Mouse (Mus musculus): ENCODE data around the gene Olfr132.
"Not testable (repeated sequence)": the region's sequence is repeated elsewhere in the genome, so short reads cannot be mapped to it uniquely, and the experiment has no call there.

Olfr132 gene

DNA sequence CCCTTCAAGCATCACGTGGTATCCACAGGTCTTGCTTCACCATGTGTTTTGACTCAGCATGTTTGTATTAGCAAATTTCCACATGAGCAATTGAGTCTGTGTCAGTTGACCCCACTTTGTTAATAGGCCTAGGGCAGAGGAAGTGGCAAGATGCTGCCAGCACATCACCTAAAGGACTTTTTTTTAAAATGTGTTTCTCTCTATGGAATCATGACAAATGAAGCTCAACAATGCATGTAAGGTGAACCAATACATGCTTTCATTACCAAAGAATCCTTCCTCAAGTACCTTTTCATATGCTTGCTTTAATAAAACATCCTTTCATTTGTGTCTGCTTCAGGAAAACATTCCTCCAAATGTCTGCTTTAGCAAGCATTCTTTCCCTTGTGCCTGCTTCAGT lies at the start of gene Olfr132:
Olfr132 (minus strand) TSS at position 101 of the 400 bp plus-strand sequence.
- Histone ChIP-seq H3K27me3 (ENCODE audit: insufficient read depth, low read length) (no peaks in the 10 kb centered on the region), H3K4me1 (replicated peaks; ENCODE audit: low read depth, low read length) (no peaks in the 10 kb centered on the region), H3K9me3 (ENCODE audit: low read length) (no peaks in the 10 kb centered on the region), H3K4me3 (replicated peaks; ENCODE audit: low read length) (no peak within 1 kb of the TSS), H3K36me3 (ENCODE audit: insufficient read depth, low read length) (no peaks in the 10 kb centered on the region)
- no peak for TF ChIP-seq CTCF (conservative IDR thresholded peaks at IDR 0.05; ENCODE audit: low read length)
- no peak for TF ChIP-seq POU5F1 (IDR thresholded peaks at IDR 0.05; ENCODE audit: borderline replicate concordance, low read length)
- no peak for TF ChIP-seq NANOG (IDR thresholded peaks at IDR 0.05; ENCODE audit: borderline replicate concordance, low read length)

DNA sequence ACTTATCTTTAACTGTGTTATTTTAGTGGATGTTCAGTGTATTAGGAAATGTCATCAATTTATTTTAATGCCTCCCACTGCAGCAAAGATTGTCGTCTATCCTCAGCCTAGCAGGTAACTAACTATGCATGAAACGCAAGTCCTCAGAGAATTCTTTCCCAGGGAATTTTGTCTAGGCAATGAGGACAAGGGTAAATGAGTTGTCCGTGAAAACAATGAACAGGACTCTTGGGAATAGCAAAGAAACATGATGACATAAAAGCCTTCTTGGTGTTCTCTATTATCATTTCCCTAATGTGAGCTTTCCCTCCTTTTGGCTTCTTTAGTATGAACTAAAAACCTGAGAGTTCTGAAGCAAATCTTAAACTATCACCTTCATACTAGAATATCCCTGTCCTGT lies 36.8 kb upstream of the Olfr132 start, which contains the start of gene Olfr134:
Olfr134 (plus strand) TSS at position 301 of the 400 bp plus-strand sequence.
- Histone ChIP-seq H3K36me3 (ENCODE audit: insufficient read depth, low read length) (no peaks in the 10 kb centered on the region), H3K27me3 (ENCODE audit: insufficient read depth, low read length) (no peaks in the 10 kb centered on the region), H3K4me3 (replicated peaks; ENCODE audit: low read length) (no peak within 1 kb of the TSS), H3K4me1 (replicated peaks; ENCODE audit: low read depth, low read length) (no peaks in the 10 kb centered on the region), H3K9me3 (ENCODE audit: low read length) (no peaks in the 10 kb centered on the region)
- TF ChIP-seq NANOG (IDR thresholded peaks at IDR 0.05; ENCODE audit: borderline replicate concordance, low read length) (no peak), CTCF (conservative IDR thresholded peaks at IDR 0.05; ENCODE audit: low read length) (no peak), POU5F1 (IDR thresholded peaks at IDR 0.05; ENCODE audit: borderline replicate concordance, low read length) (no peak)

DNA sequence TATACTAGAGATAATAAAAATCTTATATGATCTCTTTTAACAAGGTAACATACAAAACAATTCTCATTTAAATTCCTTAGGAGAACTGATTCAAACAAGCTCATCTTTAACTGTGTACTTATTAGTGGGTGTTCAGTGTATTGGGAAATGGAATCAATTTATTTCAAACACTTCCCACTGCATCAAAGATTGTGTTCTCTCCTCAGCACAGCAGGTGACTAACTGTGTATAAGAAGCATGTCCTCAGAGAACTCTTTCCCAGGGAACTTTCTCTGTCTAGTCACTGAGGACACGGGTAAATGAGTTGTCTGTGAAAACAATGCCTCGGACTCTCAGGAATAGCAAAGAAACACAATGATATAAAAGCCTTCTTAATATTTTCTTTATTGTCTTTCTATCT lies 10.7 kb upstream of the Olfr132 start, which contains the start of gene Olfr133:
Olfr133 (plus strand) TSS at position 301 of the 400 bp plus-strand sequence.
- H3K4me1 ChIP-seq (replicated peaks; ENCODE audit: low read depth, low read length), result no peaks in the 10 kb centered on the region
- H3K9me3 ChIP-seq (ENCODE audit: low read length), result no peaks in the 10 kb centered on the region
- TF ChIP-seq POU5F1 (IDR thresholded peaks at IDR 0.05; ENCODE audit: borderline replicate concordance, low read length) (no peak), CTCF (conservative IDR thresholded peaks at IDR 0.05; ENCODE audit: low read length) (no peak), NANOG (IDR thresholded peaks at IDR 0.05; ENCODE audit: borderline replicate concordance, low read length) (no peak)
- no peaks in the 10 kb centered on the region for H3K27me3 ChIP-seq (ENCODE audit: insufficient read depth, low read length)
- no peak within 1 kb of the TSS for H3K4me3 ChIP-seq (replicated peaks; ENCODE audit: low read length)
- H3K36me3 ChIP-seq (ENCODE audit: insufficient read depth, low read length), result no peaks in the 10 kb centered on the region

DNA sequence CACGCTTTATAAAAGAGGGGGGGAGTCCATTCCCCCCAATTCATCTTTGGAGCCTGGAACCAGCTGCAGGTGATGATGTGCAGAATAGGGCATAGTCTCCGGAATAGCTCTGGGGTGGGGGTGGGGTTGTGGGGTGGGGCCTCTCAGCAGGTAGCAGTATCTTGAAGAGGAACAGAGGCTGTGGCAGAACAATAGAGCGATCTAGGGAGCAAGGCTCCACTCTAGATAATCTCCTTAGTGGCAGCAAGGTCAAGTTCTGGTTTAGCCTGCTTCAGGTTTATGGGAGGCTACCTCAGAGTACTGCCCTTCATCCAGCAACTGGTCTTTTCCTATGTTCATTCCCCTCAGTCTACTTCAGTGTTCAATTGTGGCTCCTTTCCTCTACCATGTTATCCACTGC lies 9.0 kb downstream of the Olfr132 start:
- H3K4me3 ChIP-seq (replicated peaks; ENCODE audit: low read length); H3K27me3 ChIP-seq (ENCODE audit: insufficient read depth, low read length): not testable (repeated sequence)

DNA sequence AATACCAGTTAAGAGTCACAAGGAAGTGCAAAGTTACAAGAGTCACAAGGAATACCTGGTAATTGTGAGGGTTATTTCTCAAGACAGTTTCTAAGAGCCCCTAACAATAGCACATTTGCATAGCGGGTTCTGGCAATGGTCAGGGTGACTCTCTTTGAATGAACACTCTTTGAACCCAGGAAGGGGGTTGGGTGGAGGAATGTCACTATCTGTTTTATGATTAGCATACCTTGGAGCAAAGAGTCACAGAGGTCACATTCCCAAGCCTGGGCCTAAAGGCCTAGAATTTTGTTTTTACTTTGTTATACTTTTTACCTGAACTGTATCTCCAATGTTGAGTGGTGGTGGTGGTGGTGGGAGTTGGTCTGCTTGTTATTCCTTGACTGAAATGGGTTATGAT lies 10.1 kb downstream of the Olfr132 start:
- peaks cover 35% of the 10 kb centered on the region for H3K9me3 ChIP-seq (ENCODE audit: low read length)
- not testable (repeated sequence) for H3K4me1 ChIP-seq (replicated peaks; ENCODE audit: low read depth, low read length); H3K36me3 ChIP-seq (ENCODE audit: insufficient read depth, low read length); H3K27me3 ChIP-seq (ENCODE audit: insufficient read depth, low read length); H3K4me3 ChIP-seq (replicated peaks; ENCODE audit: low read length)

More for the DNA sequence above, 9.0 kb downstream of the Olfr132 start:
- H3K9me3 ChIP-seq (ENCODE audit: low read length), result peaks cover 35% of the 10 kb centered on the region
- not testable (repeated sequence) for H3K4me1 ChIP-seq (replicated peaks; ENCODE audit: low read depth, low read length); H3K36me3 ChIP-seq (ENCODE audit: insufficient read depth, low read length)

DNA sequence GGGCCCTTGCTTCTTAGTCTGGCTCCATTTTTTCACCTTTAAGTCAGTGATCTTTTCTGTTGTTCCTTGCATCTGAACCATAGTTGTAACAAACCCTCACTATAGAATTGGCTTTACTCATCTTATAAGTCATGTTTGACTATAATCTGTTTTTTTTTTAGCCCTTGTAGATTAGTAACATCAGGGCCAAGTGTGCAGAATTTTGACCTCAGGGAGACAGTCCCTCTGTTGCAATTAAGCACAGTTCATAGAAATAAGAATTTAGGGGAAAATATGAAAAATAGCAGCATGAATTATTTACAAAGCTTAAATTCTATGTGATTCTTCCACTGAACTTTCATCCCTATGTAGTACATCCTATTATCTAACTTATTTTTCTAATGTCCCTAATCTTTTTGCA lies 45.7 kb downstream of the Olfr132 start, which contains the start of gene Olfr131:
Olfr131 (minus strand) TSS at position 101 of the 400 bp plus-strand sequence.
- no peaks in the 10 kb centered on the region for H3K9me3 ChIP-seq (ENCODE audit: low read length)
- TF ChIP-seq NANOG (IDR thresholded peaks at IDR 0.05; ENCODE audit: borderline replicate concordance, low read length), result no peak
- no peaks in the 10 kb centered on the region for H3K4me1 ChIP-seq (replicated peaks; ENCODE audit: low read depth, low read length)
- no peaks in the 10 kb centered on the region for H3K27me3 ChIP-seq (ENCODE audit: insufficient read depth, low read length)
- H3K36me3 ChIP-seq (ENCODE audit: insufficient read depth, low read length), result no peaks in the 10 kb centered on the region
- no peak within 1 kb of the TSS for H3K4me3 ChIP-seq (replicated peaks; ENCODE audit: low read length)

DNA sequence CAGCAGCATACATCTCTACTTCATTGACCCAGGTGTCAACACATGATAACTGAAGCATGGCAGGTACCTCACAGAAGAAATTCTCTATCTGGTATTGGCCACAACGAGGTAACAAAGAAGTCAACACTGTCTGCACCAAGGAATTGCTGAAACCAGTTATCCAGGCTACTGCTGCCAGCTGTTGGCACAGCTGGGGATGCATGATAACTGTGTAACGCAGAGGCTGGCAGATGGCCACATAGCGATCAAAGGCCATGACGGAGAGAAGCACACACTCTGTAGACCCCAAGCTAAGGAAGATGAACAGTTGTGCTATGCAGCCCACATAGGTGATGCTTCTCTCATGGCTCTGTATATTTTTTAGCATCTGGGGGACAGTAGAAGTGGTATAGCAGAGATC lies 52.0 kb downstream of the Olfr132 start:
- Histone ChIP-seq H3K4me1 (replicated peaks; ENCODE audit: low read depth, low read length) (no peaks in the 10 kb centered on the region), H3K36me3 (ENCODE audit: insufficient read depth, low read length) (no peaks in the 10 kb centered on the region), H3K4me3 (replicated peaks; ENCODE audit: low read length) (no peak overlapping the region), H3K9me3 (ENCODE audit: low read length) (no peaks in the 10 kb centered on the region), H3K27me3 (ENCODE audit: insufficient read depth, low read length) (no peaks in the 10 kb centered on the region)
- TF ChIP-seq NANOG (IDR thresholded peaks at IDR 0.05; ENCODE audit: borderline replicate concordance, low read length) (no peak), POU5F1 (IDR thresholded peaks at IDR 0.05; ENCODE audit: borderline replicate concordance, low read length) (no peak), CTCF (conservative IDR thresholded peaks at IDR 0.05; ENCODE audit: low read length) (no peak)

All from E14TG2a.4 (cell line).